Mouse (Mus musculus): ENCODE measurements around the gene Hnrnpdl.

DNA sequence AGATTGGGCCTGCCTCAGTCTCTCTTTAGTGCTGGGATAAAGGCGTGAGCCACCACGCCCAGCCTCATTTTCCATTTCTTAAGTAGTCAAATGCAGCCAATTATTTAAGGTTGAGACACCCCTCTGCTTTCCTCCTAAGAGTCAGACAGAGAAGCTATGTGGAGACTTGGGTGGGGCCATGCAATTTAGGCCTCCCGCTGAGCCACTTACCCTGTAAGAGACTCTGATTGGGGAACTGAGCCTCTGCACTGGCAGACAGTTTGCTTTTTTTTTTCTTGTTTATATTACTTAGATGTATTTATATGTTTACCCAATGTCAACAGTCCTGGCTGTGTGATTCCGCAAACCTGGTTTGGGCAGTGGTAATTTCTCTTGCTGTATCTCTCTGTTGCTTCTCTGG is 4.6 kb upstream of the Hnrnpdl start:
- TF ChIP-seq CTCF (IDR thresholded peaks at IDR 0.05; ENCODE audit: insufficient read depth, low read depth, low read length) (no peak), POLR2A (IDR thresholded peaks at IDR 0.05; ENCODE audit: insufficient read depth, low read depth, low read length) (no peak)

Measured in olfactory bulb, adult 2 months (tissue).